Mouse (Mus musculus) midbrain, embryonic 11.5 days (tissue): ENCODE measurements at regions not wholly inside any gene's neighbourhood (a gene's known extent, or its start where the extent isn't known, plus 50 kb on each side); places are given as distances from the start of the nearest gene placed in this dataset.

Experiments
- ATAC-seq: fragments of 200-750 bp; cut with Nextera tagmentation; 2 replicates; pipeline ENCODE4 v1.8.0; 2017; ENCODE audit warnings: moderate TSS enrichment, moderate library complexity; ENCODE audit not compliant: low FRiP score
- DNase-seq: peaks from one replicate; pipeline ENCODE4 v3.0.0; 2015; ENCODE audit warnings: low spot score; ENCODE audit errors: missing footprints
- H3K27ac ChIP-seq: fragments of 300-500 bp; sonication (generic); 2 replicates; pipeline ENCODE4 v1.5.1; 2014; ENCODE audit warnings: low read depth, low read length
- H3K27me3 ChIP-seq: fragments of 300-500 bp; sonication (generic); 2 replicates; pipeline ENCODE4 v1.6.1; 2014; ENCODE audit warnings: mild to moderate bottlenecking, low read length, moderate library complexity, mixed read lengths; ENCODE audit not compliant: control insufficient read depth, insufficient read depth
- H3K36me3 ChIP-seq: fragments of 300-500 bp; sonication (generic); 2 replicates; pipeline ENCODE4 v1.6.1; 2014; ENCODE audit warnings: mild to moderate bottlenecking, low read length, moderate library complexity, mixed read lengths; ENCODE audit not compliant: control insufficient read depth, insufficient read depth
- H3K4me1 ChIP-seq: fragments of 300-500 bp; sonication (generic); 2 replicates; pipeline ENCODE4 v1.6.1; 2014; ENCODE audit warnings: low read length; ENCODE audit not compliant: control insufficient read depth, insufficient read depth
- H3K4me2 ChIP-seq: fragments of 300-500 bp; sonication (generic); 2 replicates; pipeline ENCODE4 v1.6.1; 2014; ENCODE audit warnings: mild to moderate bottlenecking, moderate library complexity
- H3K4me3 ChIP-seq: fragments of 300-500 bp; sonication (generic); 2 replicates; pipeline ENCODE4 v1.5.1; 2014; ENCODE audit warnings: low read depth, low read length
- H3K9ac ChIP-seq: fragments of 300-500 bp; sonication (generic); 2 replicates; pipeline ENCODE4 v1.6.1; 2014; ENCODE audit warnings: low read length
- H3K9me3 ChIP-seq: fragments of 300-500 bp; sonication (generic); 2 replicates; pipeline ENCODE4 v1.6.1; 2016; ENCODE audit warnings: low read length; ENCODE audit not compliant: control insufficient read depth
- WGBS: fragments of 180-500 bp; shearing (Covaris S2); extraction: QIAGEN DNeasy Blood & Tissue Kit; methylation state at CpG from one replicate; pipeline ENCODE4 v1.1.7; 2014; 5-methylcytosine and 5-hydroxymethylcytosine counted together

DNA sequence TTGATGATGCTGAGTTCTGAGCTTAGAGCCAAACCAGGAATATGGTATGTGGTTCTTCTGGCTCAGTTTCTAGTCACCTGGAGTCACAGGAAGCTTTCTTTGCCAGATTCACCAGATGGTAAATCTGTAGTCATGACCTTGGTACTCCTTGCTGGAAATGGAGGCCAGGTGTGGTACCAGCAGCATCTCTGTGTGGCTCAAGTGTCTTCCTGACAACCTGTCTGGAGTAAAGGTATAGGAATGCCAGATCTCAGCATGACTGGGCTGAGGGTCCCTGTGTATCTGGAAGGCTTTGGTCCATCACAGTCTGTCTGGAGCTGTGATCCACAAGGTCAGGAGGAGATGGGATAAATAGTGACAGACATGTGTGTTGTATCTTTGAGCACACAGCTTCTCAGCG is 88.0 kb upstream of the Kcnj15 start:
- H3K27me3 ChIP-seq: no peaks in the 10 kb centered on the region
- ATAC-seq: no peak
- H3K4me3 ChIP-seq: no peak overlapping the region
- no peak overlapping the region for H3K9ac ChIP-seq
- no peak overlapping the region for H3K27ac ChIP-seq
- DNase-seq: no peak
- 91% methylated on average over 1 of the region's 1 CpGs for WGBS
- H3K9me3 ChIP-seq: no peaks in the 10 kb centered on the region
- H3K4me2 ChIP-seq: no peak overlapping the region
- H3K4me1 ChIP-seq: no peaks in the 10 kb centered on the region
- H3K36me3 ChIP-seq: no peaks in the 10 kb centered on the region

DNA sequence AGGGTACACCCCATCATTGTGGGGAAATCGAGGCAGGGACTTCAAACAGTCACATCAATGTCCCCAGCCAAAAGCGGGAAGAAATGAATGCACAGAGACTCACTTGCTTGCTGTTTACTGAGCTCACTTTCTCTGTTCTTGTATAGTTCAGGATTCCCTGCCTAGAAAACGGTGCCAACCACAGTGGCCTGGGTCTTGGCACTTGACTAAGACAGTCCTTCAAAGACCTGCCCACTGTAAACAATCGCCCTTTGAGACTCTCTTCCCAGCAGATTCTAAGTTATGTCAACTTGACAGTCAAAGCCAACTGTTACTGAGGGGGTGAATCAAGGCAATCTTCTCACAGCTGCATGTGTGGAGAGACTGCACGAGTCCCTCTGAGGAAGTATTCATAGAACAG is 76.8 kb upstream of the Kcnj15 start:
- 85% methylated on average over 5 of the region's 5 CpGs for WGBS
- DNase-seq: no peak
- H3K9ac ChIP-seq: no peak overlapping the region
- H3K4me3 ChIP-seq: no peak overlapping the region
- no peaks in the 10 kb centered on the region for H3K9me3 ChIP-seq
- no peaks in the 10 kb centered on the region for H3K27me3 ChIP-seq
- no peak for ATAC-seq
- H3K4me1 ChIP-seq: no peaks in the 10 kb centered on the region
- H3K4me2 ChIP-seq: no peak overlapping the region
- no peak overlapping the region for H3K27ac ChIP-seq
- no peaks in the 10 kb centered on the region for H3K36me3 ChIP-seq

DNA sequence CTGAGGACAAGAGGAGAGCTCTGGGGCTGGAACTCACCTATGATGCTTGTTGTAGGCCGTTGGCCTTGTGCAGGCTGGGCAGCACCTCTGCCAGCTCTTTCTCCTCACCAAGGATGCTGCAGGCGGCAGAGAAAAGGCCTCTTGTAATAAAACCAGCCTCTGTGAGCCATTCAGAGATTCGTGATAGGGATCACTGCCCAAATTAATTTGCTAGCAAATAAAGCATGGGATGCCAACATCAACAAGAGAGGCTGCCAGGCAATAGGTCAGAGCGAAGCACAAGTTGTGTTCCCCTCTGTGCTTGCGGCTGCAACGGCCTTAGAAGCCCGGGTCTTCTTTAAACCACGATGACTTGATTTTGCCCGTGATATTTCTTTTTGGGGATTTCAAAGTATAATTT is 72.0 kb upstream of the Kcnj15 start:
- Histone ChIP-seq H3K9ac (no peak overlapping the region), H3K36me3 (no peaks in the 10 kb centered on the region), H3K27me3 (no peaks in the 10 kb centered on the region), H3K4me1 (no peaks in the 10 kb centered on the region), H3K27ac (no peak overlapping the region), H3K9me3 (no peaks in the 10 kb centered on the region), H3K4me2 (no peak overlapping the region), H3K4me3 (no peak overlapping the region)
- DNase-seq (no peak), ATAC-seq (no peak)
- WGBS: 86% methylated on average over 9 of the region's 9 CpGs

DNA sequence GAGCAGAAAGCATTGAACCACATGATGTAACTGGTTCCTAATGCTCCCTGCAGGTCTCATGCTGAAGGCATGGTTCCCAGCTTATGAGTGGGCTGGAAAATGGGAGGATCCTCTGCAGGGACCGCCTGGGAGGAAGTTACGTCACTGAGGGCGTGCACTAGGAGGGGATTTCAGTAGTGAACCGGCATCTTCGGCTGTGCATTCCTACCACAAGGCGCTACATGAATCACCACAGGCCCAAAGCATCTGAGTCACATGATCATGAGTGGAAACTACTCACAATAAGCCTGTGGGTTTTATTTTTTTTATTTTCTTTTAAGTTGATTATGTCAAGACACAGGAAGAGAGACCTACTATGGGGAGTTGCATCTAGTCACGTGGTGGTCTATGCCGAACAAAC is 68.2 kb upstream of the Kcnj15 start:
- Histone ChIP-seq H3K9ac (no peak overlapping the region), H3K4me2 (no peak overlapping the region)
- 89% methylated on average over 8 of the region's 8 CpGs for WGBS

DNA sequence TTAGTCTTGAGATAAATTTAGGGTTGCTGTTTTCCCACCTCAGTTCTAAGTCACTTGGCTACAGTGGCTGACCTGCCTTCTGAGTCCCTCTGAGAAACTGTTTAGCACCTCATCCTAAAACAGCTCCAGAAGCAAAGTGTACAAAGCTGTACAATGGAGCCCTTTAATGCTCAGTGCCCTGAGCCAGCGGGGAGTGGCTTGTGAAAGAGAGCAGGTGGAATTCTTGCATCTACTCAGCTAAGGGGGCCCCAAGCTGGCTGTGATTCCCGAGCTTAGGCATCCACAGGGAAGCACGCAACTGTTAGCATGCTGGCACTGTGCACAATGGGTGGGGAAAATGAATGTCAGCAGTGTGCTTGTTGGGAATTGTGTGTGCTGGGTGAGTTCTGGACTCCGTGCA is 63.2 kb upstream of the Kcnj15 start:
- WGBS: 69% methylated on average over 4 of the region's 4 CpGs
- H3K4me1 ChIP-seq: no peaks in the 10 kb centered on the region
- H3K27me3 ChIP-seq: no peaks in the 10 kb centered on the region
- no peak overlapping the region for H3K9ac ChIP-seq
- no peak overlapping the region for H3K4me2 ChIP-seq
- no peaks in the 10 kb centered on the region for H3K9me3 ChIP-seq
- ATAC-seq: no peak
- H3K27ac ChIP-seq: no peak overlapping the region
- no peaks in the 10 kb centered on the region for H3K36me3 ChIP-seq
- no peak overlapping the region for H3K4me3 ChIP-seq
- no peak for DNase-seq

More for the DNA sequence above, 68.2 kb upstream of the Kcnj15 start:
- Histone ChIP-seq H3K4me1 (no peaks in the 10 kb centered on the region), H3K27ac (no peak overlapping the region), H3K36me3 (no peaks in the 10 kb centered on the region), H3K27me3 (no peaks in the 10 kb centered on the region), H3K9me3 (no peaks in the 10 kb centered on the region), H3K4me3 (no peak overlapping the region)
- ATAC-seq (no peak), DNase-seq (no peak)

- DNase-seq: no peak
- H3K4me2 ChIP-seq: no peak overlapping the region
- H3K27me3 ChIP-seq: no peaks in the 10 kb centered on the region
- 80% methylated on average over 4 of the region's 4 CpGs for WGBS
- H3K36me3 ChIP-seq: no peaks in the 10 kb centered on the region
- no peak overlapping the region for H3K4me3 ChIP-seq
- H3K27ac ChIP-seq: no peak overlapping the region
- H3K4me1 ChIP-seq: no peaks in the 10 kb centered on the region
- H3K9ac ChIP-seq: no peak overlapping the region
- no peak for ATAC-seq
- H3K9me3 ChIP-seq: no peaks in the 10 kb centered on the region
Observed at GRCm38 (mm10) chr16:95196141-95196540, 61.2 kb upstream of the Kcnj15 start.

DNA sequence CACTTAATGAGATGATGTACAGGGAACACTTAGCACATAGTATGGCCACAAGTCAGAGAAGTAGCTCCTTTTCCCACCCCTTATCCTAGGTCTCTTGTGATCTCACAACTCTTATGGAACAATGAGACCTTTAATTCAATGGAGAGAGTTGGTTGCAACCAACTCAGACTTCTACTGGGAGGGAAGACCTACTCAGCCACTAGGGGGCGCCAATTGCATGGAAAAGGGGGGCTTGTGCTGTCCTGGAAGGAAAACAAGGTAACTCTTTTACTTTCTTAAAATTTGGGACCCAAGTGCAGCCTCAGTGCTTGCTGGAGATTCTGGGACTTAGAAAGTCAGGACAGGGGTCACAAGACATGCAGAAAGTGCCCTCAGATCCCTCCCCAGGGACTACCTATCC is 60.7 kb upstream of the Kcnj15 start:
- Histone ChIP-seq H3K4me1 (no peaks in the 10 kb centered on the region), H3K9ac (no peak overlapping the region), H3K9me3 (no peaks in the 10 kb centered on the region), H3K36me3 (no peaks in the 10 kb centered on the region), H3K4me3 (no peak overlapping the region), H3K4me2 (no peak overlapping the region), H3K27ac (no peak overlapping the region), H3K27me3 (no peaks in the 10 kb centered on the region)
- ATAC-seq: no peak
- peak; percentile 94 for DNase-seq
- WGBS: 0% methylated on average over 1 of the region's 1 CpGs

GRCm38 (mm10) chr16:95198795-95199563 is 58.4 kb upstream of the Kcnj15 start:
- Histone ChIP-seq H3K4me2 (no peak overlapping the region), H3K9ac (no peak overlapping the region), H3K4me1 (no peaks in the 10 kb centered on the region), H3K27ac (no peak overlapping the region), H3K27me3 (no peaks in the 10 kb centered on the region), H3K9me3 (no peaks in the 10 kb centered on the region), H3K4me3 (no peak overlapping the region), H3K36me3 (no peaks in the 10 kb centered on the region)
- 69% methylated on average over 19 of the region's 19 CpGs for WGBS
- ATAC-seq (no peak), DNase-seq (no peak)

DNA sequence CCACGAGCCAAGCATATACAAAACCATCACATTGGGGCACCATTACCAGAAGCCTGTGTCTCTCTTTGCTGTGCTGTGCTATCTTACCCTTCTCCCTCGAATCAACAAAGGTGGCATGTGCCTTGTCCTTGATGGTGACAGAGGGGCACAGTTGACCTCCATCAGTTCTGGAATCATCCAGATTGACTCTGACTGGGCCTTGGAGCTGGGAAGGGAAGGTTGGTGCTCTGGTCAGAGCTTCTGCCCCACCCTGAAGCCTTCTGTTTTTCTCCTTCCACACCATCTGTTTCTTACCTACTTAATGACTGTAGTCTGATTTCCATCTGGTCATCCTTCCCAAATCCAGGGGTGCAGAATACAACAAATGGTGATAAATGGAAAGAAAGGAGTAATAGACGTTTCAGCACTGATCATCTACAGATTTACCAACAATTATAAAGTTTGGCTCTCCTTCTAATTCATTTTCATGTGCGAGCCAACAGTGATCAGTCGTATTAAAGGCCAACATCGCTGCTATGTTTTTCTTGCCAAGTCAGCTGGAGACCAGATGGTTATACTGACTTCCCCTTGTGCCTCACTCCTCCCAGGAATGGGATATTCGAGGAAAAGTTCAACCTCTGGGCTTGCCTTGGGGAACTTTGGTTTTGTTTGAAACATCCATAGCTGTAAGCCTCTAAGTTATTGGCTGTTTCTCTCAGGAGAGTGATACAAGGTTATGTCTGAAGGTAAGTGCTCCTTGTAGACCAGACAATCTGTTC is 55.1 kb upstream of the Kcnj15 start:
- H3K27me3 ChIP-seq: no peaks in the 10 kb centered on the region
- no peak overlapping the region for H3K9ac ChIP-seq
- WGBS: 81% methylated on average over 7 of the region's 7 CpGs
- no peak overlapping the region for H3K4me3 ChIP-seq
- H3K9me3 ChIP-seq: no peaks in the 10 kb centered on the region
- ATAC-seq (no peak), DNase-seq (no peak)
- no peaks in the 10 kb centered on the region for H3K36me3 ChIP-seq
- no peak overlapping the region for H3K27ac ChIP-seq
- H3K4me1 ChIP-seq: no peaks in the 10 kb centered on the region
- no peak overlapping the region for H3K4me2 ChIP-seq
